Mouse (Mus musculus) midbrain, embryonic 15.5 days (tissue): ENCODE data around the gene Traf3ip2. TPM values are rescaled to one million over a fixed set of nuclear protein-coding genes. Genes with fewer than 3 reads are reported as not detected.
A peak's percentile ranks its signal among the peaks of the same experiment; 100 is the strongest.

Experiments used
- ATAC-seq: fragments of 200-750 bp; cut with Nextera tagmentation; replicated peaks from 2 replicates; pipeline ENCODE4 v1.8.0; 2017; ENCODE audit warnings: moderate TSS enrichment
- H3K27ac ChIP-seq: fragments of 300-500 bp; sonication (generic); 2 replicates; pipeline ENCODE4 v1.5.1; 2015; ENCODE audit warnings: mild to moderate bottlenecking, inconsistent platforms
- H3K27me3 ChIP-seq: fragments of 300-500 bp; sonication (generic); replicated peaks from 2 replicates; pipeline ENCODE4 v1.6.1; 2015; ENCODE audit warnings: inconsistent platforms
- H3K36me3 ChIP-seq: fragments of 300-500 bp; sonication (generic); replicated peaks from 2 replicates; pipeline ENCODE4 v1.6.1; 2015; ENCODE audit warnings: inconsistent platforms
- H3K4me1 ChIP-seq: fragments of 300-500 bp; sonication (generic); 2 replicates; pipeline ENCODE4 v1.6.1; 2015; ENCODE audit warnings: inconsistent platforms
- H3K4me2 ChIP-seq: fragments of 300-500 bp; sonication (generic); 2 replicates; pipeline ENCODE4 v1.6.1; 2015; ENCODE audit warnings: inconsistent platforms, mild to moderate bottlenecking, moderate library complexity
- H3K4me3 ChIP-seq: fragments of 300-500 bp; sonication (generic); 2 replicates; pipeline ENCODE4 v1.5.1; 2015; ENCODE audit warnings: mild to moderate bottlenecking, inconsistent platforms
- H3K9ac ChIP-seq: fragments of 300-500 bp; sonication (generic); 2 replicates; pipeline ENCODE4 v1.6.1; 2015; ENCODE audit warnings: mild to moderate bottlenecking, inconsistent platforms
- H3K9me3 ChIP-seq: fragments of 300-500 bp; sonication (generic); 2 replicates; pipeline ENCODE4 v1.6.1; 2016; ENCODE audit warnings: inconsistent platforms
- WGBS: fragments of 180-500 bp; shearing (Covaris S2); methylation state at CpG from one replicate; pipeline ENCODE4 v1.1.7; 2015; ENCODE audit warnings: mixed read lengths; 5-methylcytosine and 5-hydroxymethylcytosine counted together
- polyA plus RNA-seq: library from polyadenylated mRNA; unstranded; fragments of >200 nt; fragmentation: Nextera tagmentation; extraction: Ambion mirVana; gene quantifications from 2 replicates; pipeline ENCODE4 v1.2.1, GENCODE M21; 2015

The Traf3ip2 gene
- polyA plus RNA-seq, 1 experiment from 2014 or later: 5.9 TPM

GRCm38 (mm10) chr10:39640817-39641226 is 28.1 kb downstream of the Traf3ip2 start:
- 0 out of 2 replicates have a peak overlapping the region, but pooled peaks have one; percentile 5 for H3K27ac ChIP-seq
- H3K9me3 ChIP-seq: no peaks in the 10 kb centered on the region
- H3K27me3 ChIP-seq: no peaks in the 10 kb centered on the region
- peak; percentile 24; the same call in 1 of the 2 replicates for ATAC-seq
- H3K4me2 ChIP-seq: no peak overlapping the region
- 18% methylated on average over 4 of the region's 4 CpGs for WGBS
- H3K4me3 ChIP-seq: no peak overlapping the region
- no peak overlapping the region for H3K9ac ChIP-seq
- no peaks in the 10 kb centered on the region for H3K36me3 ChIP-seq
- H3K4me1 ChIP-seq: peaks cover 12% of the 10 kb centered on the region

- peak; percentile 72 for ATAC-seq
- H3K4me1 ChIP-seq: peaks cover 22% of the 10 kb centered on the region
- H3K27ac ChIP-seq: peak overlapping the region; percentile 71
- H3K4me3 ChIP-seq: no peak overlapping the region
- 51% methylated on average over 6 of the region's 6 CpGs for WGBS
- H3K4me2 ChIP-seq: no peak overlapping the region
- no peaks in the 10 kb centered on the region for H3K9me3 ChIP-seq
- H3K36me3 ChIP-seq: no peaks in the 10 kb centered on the region
- H3K27me3 ChIP-seq: no peaks in the 10 kb centered on the region
- no peak overlapping the region; the same call in 1 of the 2 replicates for H3K9ac ChIP-seq
Measured at GRCm38 (mm10) chr10:39645789-39646628, 33.3 kb downstream of the Traf3ip2 start.

- H3K4me1 ChIP-seq: peaks cover 19% of the 10 kb centered on the region
- peak overlapping the region; percentile 71 for H3K27ac ChIP-seq
- no peak overlapping the region for H3K4me2 ChIP-seq
- H3K27me3 ChIP-seq: no peaks in the 10 kb centered on the region
- no peak overlapping the region for H3K4me3 ChIP-seq
- no peaks in the 10 kb centered on the region for H3K36me3 ChIP-seq
- 56% methylated on average over 14 of the region's 14 CpGs for WGBS
- peak; percentile 49; the same call in 1 of the 2 replicates for ATAC-seq
- peak overlapping the region; percentile 4; the same call in 1 of the 2 replicates for H3K9ac ChIP-seq
- H3K9me3 ChIP-seq: no peaks in the 10 kb centered on the region
Measured at GRCm38 (mm10) chr10:39646629-39647019, 33.9 kb downstream of the Traf3ip2 start.

- Histone ChIP-seq H3K27ac (peak overlapping the region; percentile 71), H3K4me2 (no peak overlapping the region), H3K27me3 (no peaks in the 10 kb centered on the region), H3K4me1 (peaks cover 17% of the 10 kb centered on the region), H3K36me3 (no peaks in the 10 kb centered on the region), H3K9ac (no peak overlapping the region), H3K9me3 (no peaks in the 10 kb centered on the region), H3K4me3 (no peak overlapping the region)
- WGBS: 81% methylated on average over 1 of the region's 1 CpGs
- no peak for ATAC-seq
Measured at GRCm38 (mm10) chr10:39647118-39647517, 34.4 kb downstream of the Traf3ip2 start.

GRCm38 (mm10) chr10:39648278-39648677 is 35.5 kb downstream of the Traf3ip2 start:
- no peak overlapping the region for H3K27ac ChIP-seq
- ATAC-seq: no peak
- H3K9ac ChIP-seq: no peak overlapping the region
- WGBS: 93% methylated on average over 3 of the region's 3 CpGs
- H3K4me2 ChIP-seq: no peak overlapping the region
- H3K9me3 ChIP-seq: no peaks in the 10 kb centered on the region
- peaks cover 17% of the 10 kb centered on the region for H3K4me1 ChIP-seq
- no peak overlapping the region for H3K4me3 ChIP-seq
- no peaks in the 10 kb centered on the region for H3K36me3 ChIP-seq
- no peaks in the 10 kb centered on the region for H3K27me3 ChIP-seq

- Histone ChIP-seq H3K4me1 (peaks cover 27% of the 10 kb centered on the region), H3K9me3 (no peaks in the 10 kb centered on the region), H3K4me2 (no peak overlapping the region), H3K27me3 (no peaks in the 10 kb centered on the region), H3K4me3 (no peak overlapping the region), H3K36me3 (no peaks in the 10 kb centered on the region), H3K27ac (no peak overlapping the region), H3K9ac (no peak overlapping the region)
- ATAC-seq: no peak
- 96% methylated on average over 3 of the region's 3 CpGs for WGBS
Measured at GRCm38 (mm10) chr10:39649550-39649949, 36.8 kb downstream of the Traf3ip2 start.

- Histone ChIP-seq H3K4me3 (no peak overlapping the region), H3K9ac (no peak overlapping the region), H3K9me3 (no peaks in the 10 kb centered on the region), H3K4me2 (no peak overlapping the region), H3K27ac (no peak overlapping the region), H3K27me3 (no peaks in the 10 kb centered on the region), H3K4me1 (peaks cover 27% of the 10 kb centered on the region), H3K36me3 (no peaks in the 10 kb centered on the region)
- 92% methylated on average over 3 of the region's 3 CpGs for WGBS
- ATAC-seq: no peak
Measured at GRCm38 (mm10) chr10:39650316-39650715, 37.6 kb downstream of the Traf3ip2 start.

- no peak overlapping the region for H3K9ac ChIP-seq
- H3K27me3 ChIP-seq: no peaks in the 10 kb centered on the region
- peaks cover 19% of the 10 kb centered on the region for H3K4me1 ChIP-seq
- no peak overlapping the region for H3K4me2 ChIP-seq
- H3K4me3 ChIP-seq: no peak overlapping the region
- H3K36me3 ChIP-seq: no peaks in the 10 kb centered on the region
- peak; percentile 29; the same call in 1 of the 2 replicates for ATAC-seq
- H3K9me3 ChIP-seq: no peaks in the 10 kb centered on the region
- H3K27ac ChIP-seq: peak overlapping the region; percentile 21; the same call in 1 of the 2 replicates
- WGBS: 51% methylated on average over 8 of the region's 8 CpGs
Measured at GRCm38 (mm10) chr10:39654001-39654416, 41.3 kb downstream of the Traf3ip2 start.

- Histone ChIP-seq H3K4me1 (peaks cover 37% of the 10 kb centered on the region), H3K4me3 (no peak overlapping the region), H3K27me3 (no peaks in the 10 kb centered on the region), H3K9me3 (no peaks in the 10 kb centered on the region), H3K36me3 (no peaks in the 10 kb centered on the region), H3K27ac (peak overlapping the region; percentile 90), H3K4me2 (no peak overlapping the region; the same call in 1 of the 2 replicates), H3K9ac (0 out of 2 replicates have a peak overlapping the region, but pooled peaks have one; percentile 4)
- peak; percentile 18; the same call in 1 of the 2 replicates for ATAC-seq
- 26% methylated on average over 5 of the region's 5 CpGs for WGBS
Measured at GRCm38 (mm10) chr10:39658901-39659410, 46.2 kb downstream of the Traf3ip2 start.

- H3K4me3 ChIP-seq: no peak overlapping the region
- H3K36me3 ChIP-seq: no peaks in the 10 kb centered on the region
- peak overlapping the region; percentile 18; the same call in 1 of the 2 replicates for H3K4me2 ChIP-seq
- peaks cover 38% of the 10 kb centered on the region for H3K4me1 ChIP-seq
- H3K9me3 ChIP-seq: no peaks in the 10 kb centered on the region
- peak overlapping the region; percentile 90 for H3K27ac ChIP-seq
- 4% methylated on average over 11 of the region's 11 CpGs for WGBS
- 0 out of 2 replicates have a peak overlapping the region, but pooled peaks have one; percentile 4 for H3K9ac ChIP-seq
- ATAC-seq: peak; percentile 89
- no peaks in the 10 kb centered on the region for H3K27me3 ChIP-seq
Measured at GRCm38 (mm10) chr10:39659411-39660268, 46.9 kb downstream of the Traf3ip2 start.

- Histone ChIP-seq H3K9ac (no peak overlapping the region), H3K4me1 (peaks cover 44% of the 10 kb centered on the region), H3K9me3 (no peaks in the 10 kb centered on the region), H3K27ac (peak overlapping the region; percentile 90), H3K4me3 (no peak overlapping the region), H3K4me2 (peak overlapping the region; percentile 18; the same call in 1 of the 2 replicates), H3K27me3 (no peaks in the 10 kb centered on the region), H3K36me3 (no peaks in the 10 kb centered on the region)
- 42% methylated on average over 3 of the region's 3 CpGs for WGBS
- no peak for ATAC-seq
Measured at GRCm38 (mm10) chr10:39660269-39660655, 47.5 kb downstream of the Traf3ip2 start.

GRCm38 (mm10) chr10:39660698-39661097 is 48.0 kb downstream of the Traf3ip2 start:
- 36% methylated on average over 5 of the region's 5 CpGs for WGBS
- Histone ChIP-seq H3K4me2 (no peak overlapping the region), H3K4me1 (peaks cover 44% of the 10 kb centered on the region), H3K36me3 (no peaks in the 10 kb centered on the region), H3K9ac (no peak overlapping the region), H3K9me3 (no peaks in the 10 kb centered on the region), H3K27ac (peak overlapping the region; percentile 90), H3K4me3 (no peak overlapping the region), H3K27me3 (no peaks in the 10 kb centered on the region)
- no peak for ATAC-seq
